Mouse (Mus musculus) regulatory T cell (primary cell): Measurements from ENCODE around the gene Sbk2.
"Not testable (repeated sequence)": the region's sequence is repeated elsewhere in the genome, so short reads cannot be mapped to it uniquely, and the experiment has no call there.

ENCODE experiments used
- in situ Hi-C: fragments of 300-600 bp; cut with MboI, MseI; formaldehyde crosslinking; loops from one replicate; pipeline ENCODE4 v1.15.1; 2025; ENCODE audit warnings: high pct_unique_total_duplicates

Gene Sbk2

DNA sequence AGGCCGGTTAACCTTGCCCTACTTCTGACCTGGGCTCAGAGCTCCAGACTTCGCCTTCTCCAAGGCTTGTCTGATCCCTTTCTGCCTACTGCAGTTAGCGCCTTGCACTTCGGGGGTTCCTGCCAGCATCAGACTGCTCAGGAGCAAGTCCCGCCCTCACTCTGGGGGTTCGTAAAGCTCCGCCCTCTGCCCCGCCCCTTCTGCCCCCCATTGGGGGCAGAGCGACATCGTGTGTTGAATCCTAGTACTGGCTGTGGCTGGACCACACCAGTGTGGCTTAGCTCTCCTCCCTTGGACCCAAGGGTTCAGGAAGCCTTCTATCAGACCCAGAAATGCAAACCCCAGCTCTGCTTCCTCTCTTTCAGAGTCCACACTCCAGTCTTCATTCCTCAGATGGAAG lies at the start of gene Sbk2:
TSS of gene Sbk2 (minus strand) at position 135 of the 400 bp plus-strand sequence.
- in situ Hi-C loops: no loop called here

DNA sequence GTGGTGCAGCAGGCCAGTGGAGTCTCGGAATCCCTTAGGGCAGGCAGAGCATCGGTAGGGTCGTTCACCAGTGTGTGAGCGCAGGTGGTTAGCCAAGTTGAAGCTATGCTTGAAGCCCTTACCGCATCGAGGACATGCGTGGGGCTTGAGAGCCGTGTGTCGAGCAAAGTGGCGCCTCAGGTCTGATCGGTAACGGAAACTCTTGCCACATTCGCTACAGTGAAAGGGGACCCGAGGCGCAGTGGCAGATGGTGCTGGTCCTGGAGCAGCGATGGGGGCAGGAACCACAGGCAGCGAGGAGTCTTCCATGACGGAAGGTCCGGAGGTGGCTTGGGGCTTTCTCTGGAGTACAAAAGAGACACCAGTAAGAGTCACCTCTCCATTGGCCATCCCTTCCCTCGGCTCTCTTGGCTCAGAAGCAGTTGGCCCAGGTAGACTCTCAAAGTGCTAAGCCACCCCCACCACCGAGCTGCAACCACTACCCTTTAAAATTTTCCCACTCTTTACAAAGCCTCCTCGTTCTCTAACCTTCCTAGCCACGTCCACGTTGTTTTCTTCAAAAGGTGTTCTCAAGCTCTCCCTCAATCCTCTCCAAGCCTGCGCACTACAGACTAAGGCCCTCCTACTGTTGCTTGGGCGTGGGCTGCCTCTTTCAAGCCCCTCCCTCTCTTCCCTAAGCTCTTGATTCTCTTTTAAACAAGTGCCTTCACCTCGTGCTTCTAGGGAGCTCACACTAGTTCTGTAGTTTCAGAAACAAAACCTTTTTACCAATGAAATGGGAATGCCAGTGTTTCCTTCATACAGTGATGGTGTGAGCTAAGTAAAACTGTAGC lies 48.7 kb upstream of the Sbk2 start:
- in situ Hi-C loops: no loop called here

DNA sequence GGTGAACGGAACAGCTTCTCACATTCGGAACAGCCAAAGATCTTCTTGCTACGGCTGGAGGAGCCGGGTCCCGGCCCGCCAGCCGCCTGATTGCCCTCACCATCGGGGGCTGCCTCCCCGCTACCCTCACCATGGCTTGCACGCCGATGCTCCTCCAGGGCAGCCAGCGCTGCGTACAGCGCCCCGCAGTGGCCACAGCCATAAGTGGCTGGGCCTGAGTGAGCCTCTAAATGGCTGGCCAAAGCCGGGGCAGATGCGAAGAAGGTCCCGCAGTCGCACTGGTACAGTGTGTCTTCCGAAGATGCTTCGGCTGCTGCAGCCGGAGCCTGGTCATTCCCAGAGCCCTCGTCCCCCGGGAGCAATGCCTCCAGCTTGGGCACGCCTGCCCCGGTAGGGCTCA lies 44.0 kb upstream of the Sbk2 start:
- in situ Hi-C loops: no loop called here

DNA sequence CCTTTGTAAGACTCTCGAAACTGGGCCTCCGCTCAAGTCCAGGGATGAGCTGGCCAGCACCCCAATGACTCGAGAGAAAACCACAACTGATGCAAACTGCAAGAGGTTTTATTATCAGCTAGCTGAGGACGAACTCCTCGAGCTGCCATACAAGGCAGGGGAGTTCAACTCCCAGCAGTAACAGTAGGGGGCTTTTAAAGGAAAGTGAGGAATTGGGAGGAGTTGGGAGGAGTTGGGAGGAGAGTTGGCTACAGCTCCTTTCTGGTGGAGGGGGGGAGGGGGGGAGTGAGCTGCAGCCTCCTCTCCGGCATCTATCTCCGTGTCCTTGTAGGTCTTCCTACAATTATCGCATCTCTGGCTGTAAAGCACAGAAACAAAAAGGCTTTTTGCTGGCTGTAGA lies 38.7 kb upstream of the Sbk2 start:
- in situ Hi-C loops: not testable (repeated sequence)

DNA sequence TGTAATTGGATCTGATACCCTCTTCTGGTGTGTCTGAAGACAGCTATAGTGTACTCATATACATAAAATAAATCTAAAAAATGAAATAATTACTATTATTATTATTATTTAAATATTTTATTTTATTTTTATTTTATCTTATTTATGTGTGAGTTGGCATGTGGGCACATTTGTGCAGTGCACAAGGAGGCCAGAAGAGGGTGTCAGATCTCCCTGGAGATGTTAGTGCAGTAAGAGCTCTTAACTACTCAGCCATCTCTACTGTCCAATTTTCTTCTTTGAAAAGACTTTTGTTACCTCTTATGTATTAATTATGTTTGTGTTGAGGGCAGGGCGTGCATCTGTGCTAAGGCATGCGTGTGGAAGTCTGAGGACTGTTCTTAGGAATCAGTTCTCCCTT lies 35.7 kb upstream of the Sbk2 start:
- in situ Hi-C loops: no loop called here

DNA sequence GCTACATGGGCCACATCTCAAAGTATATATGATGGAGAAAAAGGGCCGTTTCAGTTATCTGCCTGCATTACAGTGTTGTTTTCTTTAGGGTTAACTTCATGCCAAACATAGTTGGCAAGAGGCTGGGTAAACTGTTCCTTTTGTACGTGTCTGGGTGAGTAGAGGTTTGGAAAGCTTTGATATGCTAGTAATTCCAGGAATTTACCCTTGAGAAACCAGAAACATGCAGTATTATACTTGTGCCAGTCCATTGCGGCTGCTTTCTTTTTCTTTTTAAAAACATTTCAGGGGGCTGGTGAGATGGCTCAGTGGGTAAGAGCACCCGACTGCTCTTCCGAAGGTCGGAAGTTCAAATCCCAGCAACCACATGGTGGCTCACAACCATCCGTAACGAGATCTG lies 32.7 kb upstream of the Sbk2 start:
- in situ Hi-C loops: no loop called here

DNA sequence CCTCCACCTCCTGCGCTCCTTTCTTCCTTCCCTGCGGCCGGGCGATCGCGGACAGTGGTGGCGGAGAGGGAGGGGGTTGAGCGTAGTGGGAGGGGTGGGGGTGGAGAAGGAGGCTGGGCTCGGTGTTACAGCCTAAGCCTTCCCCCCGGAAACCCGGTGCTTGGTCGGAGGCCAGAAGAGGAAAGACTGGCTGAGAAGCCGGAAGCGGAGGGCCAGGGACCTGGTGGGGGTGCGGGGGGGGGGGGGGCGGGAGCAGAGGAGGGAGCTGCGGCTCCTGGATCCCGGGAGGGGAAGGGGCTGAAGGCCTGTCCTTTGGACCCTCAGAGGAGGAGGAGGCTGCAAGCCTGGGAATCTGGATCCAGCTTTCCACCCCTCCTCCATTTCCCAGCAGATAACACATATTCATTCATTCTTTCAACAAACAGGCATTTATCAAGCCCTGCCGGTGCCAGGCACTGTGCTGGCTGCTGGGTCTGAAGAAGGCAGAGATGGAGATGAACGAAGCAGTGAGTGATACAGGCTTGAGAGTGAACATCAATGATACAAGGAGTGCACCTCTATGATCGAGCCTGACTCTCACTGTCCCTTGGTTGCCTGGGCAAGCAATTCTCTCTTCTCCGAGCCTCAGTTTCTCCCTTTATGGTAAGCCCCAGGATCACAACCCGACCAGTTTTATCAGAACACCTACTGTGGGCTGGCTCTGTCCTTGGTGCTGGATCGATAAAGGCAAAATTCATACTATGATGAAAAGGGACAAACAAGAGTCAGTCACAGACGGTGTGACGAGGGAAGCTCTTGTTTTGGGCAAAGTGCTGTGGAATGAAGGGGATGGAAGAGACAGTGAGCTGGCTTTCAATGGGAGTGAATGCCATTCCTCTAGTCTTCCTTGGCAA lies 32.0 kb upstream of the Sbk2 start, which contains the start of gene Zfp579:
TSS of gene Zfp579 (minus strand) at position 156 of the 893 bp plus-strand sequence.
- in situ Hi-C loops: no loop called here

DNA sequence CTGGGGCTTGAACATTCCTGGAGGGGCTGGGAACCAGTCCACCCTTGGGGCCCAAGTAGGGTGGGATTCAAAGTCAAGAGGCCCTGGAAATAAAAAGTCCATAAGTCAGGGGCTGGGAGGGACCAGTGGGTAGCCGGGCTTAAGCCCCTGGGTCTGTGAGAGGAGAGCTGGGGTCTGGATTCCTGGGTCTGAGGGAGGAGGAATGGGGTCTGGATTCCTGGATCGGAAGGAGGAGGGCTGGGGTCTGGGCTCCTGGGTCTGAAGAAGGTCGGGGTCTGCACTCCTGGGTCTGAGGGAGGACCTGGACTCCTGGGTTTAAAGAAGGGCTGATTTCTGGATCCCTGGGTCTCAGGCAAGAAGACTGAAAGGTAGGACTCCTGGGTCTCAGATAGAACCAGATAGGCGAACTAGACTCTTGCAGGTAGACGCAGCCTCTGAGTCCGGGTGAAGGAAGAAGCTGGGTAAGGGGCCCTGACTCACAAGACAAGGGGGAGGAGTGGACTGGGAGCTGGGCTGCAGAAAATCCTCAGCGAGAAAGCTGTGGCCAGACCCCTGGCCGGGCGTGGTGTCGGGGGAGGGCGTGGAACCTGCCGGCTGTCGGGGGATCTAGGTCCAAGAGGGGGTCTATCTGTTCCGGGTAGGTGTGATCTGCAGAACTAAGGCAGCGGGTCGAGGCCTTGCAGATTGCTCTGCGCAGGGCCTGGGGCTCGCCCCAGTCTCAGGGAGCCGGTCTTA lies 31.2 kb upstream of the Sbk2 start:
- in situ Hi-C loops: no loop called here

DNA sequence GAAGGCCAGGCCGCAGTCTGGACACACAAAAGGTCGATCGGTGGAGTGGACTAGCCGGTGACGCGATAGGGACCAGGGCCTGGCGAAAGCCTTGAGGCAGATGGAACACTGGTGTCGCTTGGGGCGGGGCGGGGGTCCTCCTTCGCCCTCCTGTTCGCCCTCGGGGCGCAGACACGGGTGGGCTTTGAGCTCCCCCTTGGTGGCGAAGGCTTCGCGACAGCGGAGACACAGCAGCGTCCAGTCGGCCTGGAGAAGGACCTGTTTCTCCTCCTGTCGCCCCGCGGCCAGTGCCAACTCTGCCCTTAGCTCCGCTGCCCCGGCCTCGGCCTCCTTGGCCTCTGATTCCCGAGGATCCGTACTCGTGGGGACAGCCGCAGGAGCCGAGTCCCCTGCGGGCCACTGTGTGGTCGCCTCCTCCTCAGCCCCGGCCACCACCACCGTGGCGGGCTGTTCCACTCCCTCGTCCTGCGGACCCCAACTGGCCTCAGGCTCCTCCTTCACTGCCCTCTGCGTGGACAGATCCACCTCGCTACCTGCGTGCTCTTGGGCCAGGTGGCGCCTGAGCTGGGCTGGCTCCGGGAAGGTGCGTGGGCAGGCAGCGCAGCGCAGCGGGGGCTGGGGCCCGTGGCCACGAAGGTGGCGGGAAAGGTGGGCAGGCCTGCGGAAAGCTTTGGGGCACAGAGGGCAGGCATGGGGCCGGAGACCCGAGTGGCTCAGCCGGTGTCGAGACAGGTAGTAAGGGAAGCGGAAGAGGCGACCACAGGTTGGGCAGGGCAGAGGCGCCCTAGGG lies 30.0 kb upstream of the Sbk2 start:
- in situ Hi-C loops: no loop called here

DNA sequence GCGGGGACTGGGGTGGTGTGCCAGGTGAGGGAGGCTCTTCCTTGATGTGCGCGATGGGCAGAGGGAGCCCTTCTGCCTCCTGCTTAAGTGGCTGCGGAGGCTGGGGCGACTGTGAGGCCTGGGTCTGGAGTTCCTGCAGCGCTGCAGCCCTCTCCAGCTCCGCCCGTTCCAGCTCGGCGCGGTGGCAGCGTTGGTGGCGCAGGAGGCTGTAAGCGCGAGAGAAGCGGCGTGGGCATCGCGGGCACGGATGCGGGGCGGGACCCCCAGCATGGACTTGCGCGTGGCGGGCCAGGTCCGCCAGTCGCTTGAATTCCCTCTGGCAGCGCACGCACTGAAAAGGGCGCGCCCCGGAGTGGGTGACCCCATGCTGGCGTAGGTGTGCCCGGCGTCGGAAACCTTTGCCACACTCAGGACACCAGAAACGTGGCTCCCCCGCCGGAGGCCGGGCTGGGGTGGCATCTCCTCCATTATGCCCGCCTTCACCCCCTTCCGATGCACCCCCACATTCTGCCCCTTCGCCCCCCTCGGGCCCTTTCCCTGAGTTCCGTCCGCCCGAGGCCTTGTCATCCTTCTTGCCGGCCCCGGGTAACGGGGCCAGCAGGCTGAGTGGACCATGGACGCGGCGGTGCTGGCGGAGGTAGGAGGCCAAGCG lies 29.3 kb upstream of the Sbk2 start:
- in situ Hi-C loops: no loop called here

DNA sequence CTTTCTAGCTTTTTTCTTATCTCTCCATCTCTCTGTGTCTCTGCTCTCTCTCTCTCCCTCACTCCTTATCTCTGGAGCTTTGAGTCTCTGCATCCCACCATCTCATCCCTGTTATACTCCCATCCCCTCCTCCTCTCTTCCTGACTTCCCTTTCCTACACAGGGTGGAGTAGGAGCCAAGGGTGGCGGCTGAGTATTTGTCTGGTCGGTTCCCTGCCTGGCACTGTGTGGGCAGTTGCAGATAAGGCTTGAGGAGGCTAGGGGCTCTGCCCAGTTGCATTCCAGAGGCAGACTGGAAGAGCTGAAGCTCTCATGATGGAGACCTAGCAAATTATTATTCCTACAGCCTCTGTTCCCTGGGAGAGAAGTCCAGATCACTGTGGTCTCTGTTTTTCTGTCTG lies 24.0 kb upstream of the Sbk2 start:
- in situ Hi-C loops: no loop called here

DNA sequence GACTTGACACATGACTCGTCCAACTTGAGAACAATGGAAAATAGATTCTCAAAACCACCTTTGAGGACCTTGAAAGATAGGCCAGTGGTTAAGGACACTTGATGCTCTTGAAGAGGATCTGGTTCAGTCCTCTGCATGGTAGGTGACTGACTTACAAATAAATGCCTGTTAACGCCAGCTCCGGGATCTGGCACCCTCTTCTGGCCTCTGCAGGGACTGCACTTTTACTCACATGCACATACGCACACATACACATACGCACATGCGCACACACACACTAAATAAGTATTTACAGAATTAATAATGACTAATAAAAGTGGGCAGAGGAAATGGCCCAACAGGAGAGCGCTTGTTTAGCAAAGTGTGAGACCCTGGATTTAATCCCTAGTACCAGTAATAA lies 12.6 kb upstream of the Sbk2 start:
- in situ Hi-C loops: no loop called here

DNA sequence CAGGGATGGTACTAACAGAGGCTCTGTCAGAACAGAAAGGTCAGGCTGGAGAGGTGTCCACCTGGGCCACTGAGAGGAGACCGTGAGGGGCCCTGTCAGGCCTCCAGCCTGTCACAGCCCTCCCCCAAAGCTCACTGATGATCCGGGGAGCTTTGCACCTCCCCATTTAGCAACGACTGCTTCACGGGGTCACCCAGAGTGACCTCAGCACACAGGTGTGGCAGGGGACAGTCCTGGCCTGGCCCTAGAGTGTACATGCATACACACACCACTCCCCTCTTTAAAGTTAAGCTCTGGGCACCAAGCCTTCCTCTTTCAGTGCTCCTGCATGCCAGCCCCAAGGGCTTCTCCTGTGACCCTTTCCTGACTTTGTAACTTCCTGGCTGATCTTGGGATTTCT lies 11.2 kb upstream of the Sbk2 start:
- in situ Hi-C loops: no loop called here

DNA sequence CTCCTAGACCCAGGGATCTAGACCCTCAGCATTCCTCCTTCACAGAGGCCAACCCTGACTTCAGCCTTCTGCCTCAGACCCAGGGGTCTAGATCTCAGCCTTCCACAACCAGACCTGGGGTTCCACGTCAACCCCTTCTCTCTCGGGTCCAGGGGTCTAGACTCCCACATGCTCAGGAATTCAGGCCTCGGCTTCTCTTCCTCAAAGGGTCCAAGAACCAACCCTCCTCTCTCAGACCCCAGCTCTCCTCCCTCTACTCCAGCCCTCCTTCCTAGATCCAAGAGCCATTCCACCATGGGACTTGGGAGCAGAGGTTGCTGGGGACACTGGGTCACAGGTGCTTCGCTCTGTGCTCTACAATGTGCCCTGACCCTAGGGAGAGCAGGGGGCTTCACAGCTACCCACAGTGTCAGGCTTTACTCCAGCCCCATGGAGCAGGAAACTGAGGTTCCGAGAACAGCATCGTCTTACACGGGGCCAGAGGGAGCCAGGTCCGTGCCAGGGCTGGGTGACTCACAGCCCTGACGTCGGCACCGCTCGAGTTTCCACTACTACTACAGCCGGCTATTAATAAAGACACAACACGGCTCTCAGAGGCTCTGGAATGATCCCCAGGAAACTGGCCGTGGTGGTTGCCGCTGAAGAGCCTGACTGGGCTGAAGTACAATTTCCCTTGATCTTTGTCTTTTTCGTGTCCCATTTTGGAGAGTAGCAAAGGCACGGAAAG lies 8.3 kb upstream of the Sbk2 start:
- in situ Hi-C loops: no loop called here

DNA sequence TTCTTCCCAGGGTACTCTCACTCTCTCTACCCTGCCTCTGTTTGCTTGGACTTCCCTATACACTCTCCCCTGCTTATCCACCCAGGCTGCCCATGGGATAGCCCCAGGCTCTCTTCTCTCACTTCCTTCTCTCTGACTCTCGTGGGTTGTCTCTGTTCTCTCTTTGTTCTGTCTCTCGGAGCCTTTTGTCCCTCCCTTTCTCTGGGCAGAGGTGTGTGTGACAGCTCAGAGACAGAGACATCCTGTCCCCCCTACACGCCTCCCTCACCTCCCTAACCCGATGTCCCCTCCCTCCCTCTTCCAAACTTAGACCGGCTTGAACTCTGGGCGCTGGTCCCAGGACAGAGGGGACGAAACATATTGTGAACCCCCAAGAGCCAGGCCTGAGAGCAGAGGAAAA lies 7.5 kb upstream of the Sbk2 start:
- in situ Hi-C loops: no loop called here

DNA sequence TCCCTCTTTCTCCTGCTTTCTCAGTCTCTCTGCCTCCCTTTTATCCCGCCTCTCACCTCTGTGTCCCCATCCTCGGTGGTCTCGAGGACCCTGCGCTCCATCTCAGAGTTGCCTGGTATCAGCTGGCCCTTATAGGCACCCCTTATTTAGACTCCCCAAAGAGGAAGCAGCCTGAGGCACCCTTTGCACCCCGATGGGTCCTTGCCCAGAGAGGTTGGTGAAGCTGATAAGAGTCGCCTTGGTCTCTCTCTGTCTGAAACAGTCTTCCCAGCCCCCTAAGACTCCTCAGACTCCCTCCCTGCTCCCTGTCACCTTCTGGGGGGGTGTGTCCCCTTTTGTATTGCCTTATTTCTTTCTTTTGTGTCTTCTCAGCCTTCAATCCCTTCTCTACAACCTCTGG lies 6.9 kb upstream of the Sbk2 start, which contains the start of gene Sbk3:
TSS of gene Sbk3 (minus strand) at position 101 of the 400 bp plus-strand sequence.
- in situ Hi-C loops: no loop called here

DNA sequence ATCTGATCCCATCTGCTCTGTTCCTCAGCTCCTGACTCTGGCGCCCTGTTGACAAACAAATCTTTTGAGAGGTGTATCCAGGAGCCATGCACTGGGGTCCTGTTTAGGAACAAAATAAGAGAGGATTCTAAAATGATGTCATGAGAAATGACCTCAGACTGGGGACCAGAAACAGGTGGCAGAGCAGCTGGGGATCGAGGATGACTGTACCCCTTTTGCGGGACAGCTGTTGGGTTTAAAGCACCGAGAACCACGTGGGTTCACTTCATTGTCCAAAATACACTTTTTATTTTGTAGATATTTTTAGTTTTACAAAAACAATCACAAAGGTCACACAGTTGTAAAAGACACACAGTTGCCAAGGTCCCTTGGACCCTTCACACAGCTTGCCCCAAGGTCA lies 782 bp upstream of the Sbk2 start:
- in situ Hi-C loops: no loop called here

DNA sequence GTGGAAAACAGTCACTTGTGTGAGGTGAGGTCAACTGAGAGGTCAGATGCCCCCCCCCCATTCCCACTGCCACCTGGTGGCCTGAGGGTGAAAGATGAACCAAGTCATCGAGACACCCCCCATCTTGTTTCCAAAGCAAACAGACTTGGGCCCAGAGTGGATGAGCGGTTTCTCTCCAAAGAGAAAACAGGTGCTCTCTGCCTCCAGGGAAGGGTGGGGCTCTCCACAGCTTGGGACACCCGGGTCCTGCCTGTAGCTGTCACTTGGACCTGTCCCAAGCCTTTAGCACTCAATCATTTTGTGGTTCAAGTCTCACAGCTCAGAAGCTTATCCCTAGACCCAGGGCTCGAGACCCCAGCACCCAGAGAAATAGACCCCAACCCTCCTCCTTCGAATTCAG lies 679 bp downstream of the Sbk2 start:
- in situ Hi-C loops: no loop called here

DNA sequence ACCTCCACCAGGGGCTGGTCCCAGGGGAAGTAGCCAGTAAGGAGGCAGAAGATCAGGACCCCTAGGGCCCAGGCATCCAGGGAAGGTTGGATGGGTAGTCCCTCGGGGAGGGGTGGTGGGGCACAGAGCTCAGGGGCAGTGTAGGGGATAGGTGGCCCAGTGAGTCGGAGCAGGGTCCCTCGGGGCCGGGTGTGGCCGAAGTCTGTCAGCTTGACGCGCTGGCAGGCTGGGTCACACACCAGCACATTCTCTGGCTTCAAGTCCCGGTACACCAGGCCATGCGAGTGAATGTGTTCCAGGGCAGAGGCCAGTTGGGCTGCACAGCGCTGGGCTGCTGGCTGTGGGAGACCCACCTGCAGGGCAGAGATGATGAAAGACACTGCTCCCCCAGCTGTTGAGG lies 6.8 kb downstream of the Sbk2 start:
- in situ Hi-C loops: no loop called here
